Mouse (Mus musculus) olfactory bulb, adult 2 months (tissue): ENCODE measurements at regions not wholly inside any gene's neighbourhood (a gene's known extent, or its start where the extent isn't known, plus 50 kb on each side); places are given as distances from the start of the nearest gene placed in this dataset.

Source experiments
- H3K27ac ChIP-seq: fragments of 200-500 bp; 2 replicates; pipeline ENCODE4 v1.5.1; 2012; ENCODE audit warnings: low read depth, low read length; ENCODE audit not compliant: insufficient read depth
- H3K4me1 ChIP-seq: fragments of 200-500 bp; 2 replicates; pipeline ENCODE4 v1.6.1; 2012; ENCODE audit warnings: low read length; ENCODE audit not compliant: control insufficient read depth, insufficient read depth
- H3K4me3 ChIP-seq: fragments of 200-500 bp; 2 replicates; pipeline ENCODE4 v1.5.1; 2012; ENCODE audit warnings: mild to moderate bottlenecking, low read depth, low read length, moderate library complexity; ENCODE audit not compliant: insufficient read depth
- CTCF ChIP-seq: fragments of 200-500 bp; IDR thresholded peaks from 2 replicates; pipeline ENCODE4 v1.5.1; 2012; ENCODE audit warnings: low read depth, mild to moderate bottlenecking, low read length, moderate library complexity; ENCODE audit not compliant: insufficient read depth
- POLR2A ChIP-seq: fragments of 200-500 bp; IDR thresholded peaks from 2 replicates; pipeline ENCODE4 v1.6.1; 2012; ENCODE audit warnings: mild to moderate bottlenecking, low read depth, low read length, moderate library complexity; ENCODE audit not compliant: insufficient read depth
- WGBS: fragments of 180-500 bp; shearing (Covaris S2); methylation state at CpG from one replicate; pipeline ENCODE4 v1.1.7; 2018; 5-methylcytosine and 5-hydroxymethylcytosine counted together

GRCm38 (mm10) chr5:52057261-52057660, 133.1 kb downstream of the Dhx15 start:
- Histone ChIP-seq H3K4me3 (no peak overlapping the region), H3K4me1 (no peaks in the 10 kb centered on the region), H3K27ac (no peak overlapping the region)
- 93% methylated on average over 1 of the region's 1 CpGs for WGBS
- TF ChIP-seq CTCF = no peak
- TF ChIP-seq POLR2A = no peak

- no peak for TF ChIP-seq POLR2A
- no peak for TF ChIP-seq CTCF
- 68% methylated on average over 4 of the region's 4 CpGs for WGBS
- H3K4me3 ChIP-seq = no peak overlapping the region
- H3K4me1 ChIP-seq = peaks cover 2% of the 10 kb centered on the region; the same call in 1 of the 2 replicates
- no peak overlapping the region for H3K27ac ChIP-seq
Measured at GRCm38 (mm10) chr5:52052072-52052465, 138.2 kb downstream of the Dhx15 start.

- 31% methylated on average over 10 of the region's 10 CpGs for WGBS
- H3K27ac ChIP-seq = no peak overlapping the region
Measured at GRCm38 (mm10) chr5:52051383-52052071, 138.8 kb downstream of the Dhx15 start.

GRCm38 (mm10) chr5:52048790-52049189, 141.5 kb downstream of the Dhx15 start:
- Histone ChIP-seq H3K4me1 (peaks cover 2% of the 10 kb centered on the region; the same call in 1 of the 2 replicates), H3K4me3 (no peak overlapping the region), H3K27ac (no peak overlapping the region)
- WGBS = 86% methylated on average over 1 of the region's 1 CpGs
- TF ChIP-seq POLR2A = no peak
- no peak for TF ChIP-seq CTCF

More at GRCm38 (mm10) chr5:52051383-52052071, 138.8 kb downstream of the Dhx15 start:
- no peak overlapping the region for H3K4me3 ChIP-seq
- peaks cover 2% of the 10 kb centered on the region; the same call in 1 of the 2 replicates for H3K4me1 ChIP-seq
- TF ChIP-seq POLR2A (no peak), CTCF (no peak)

- no peak for TF ChIP-seq CTCF
- no peak for TF ChIP-seq POLR2A
- H3K27ac ChIP-seq = no peak overlapping the region
- no peak overlapping the region for H3K4me3 ChIP-seq
- WGBS = 51% methylated on average over 3 of the region's 3 CpGs
- H3K4me1 ChIP-seq = peaks cover under 1% of the 10 kb centered on the region; the same call in 1 of the 2 replicates
Measured at GRCm38 (mm10) chr5:52046704-52047103, 143.6 kb downstream of the Dhx15 start.

- Histone ChIP-seq H3K4me3 (no peak overlapping the region), H3K27ac (no peak overlapping the region), H3K4me1 (peaks cover 6% of the 10 kb centered on the region)
- WGBS = 85% methylated on average over 3 of the region's 3 CpGs
- TF ChIP-seq CTCF (no peak), POLR2A (no peak)
Measured at GRCm38 (mm10) chr5:52044101-52044500, 146.2 kb downstream of the Dhx15 start.

- WGBS = 91% methylated on average over 3 of the region's 3 CpGs
- H3K27ac ChIP-seq = no peak overlapping the region
- peaks cover 9% of the 10 kb centered on the region for H3K4me1 ChIP-seq
Measured at GRCm38 (mm10) chr5:52041447-52041846, 148.9 kb downstream of the Dhx15 start.

GRCm38 (mm10) chr5:52040427-52041312, 149.6 kb downstream of the Dhx15 start:
- WGBS = 53% methylated on average over 24 of the region's 24 CpGs
- Histone ChIP-seq H3K4me1 (peaks cover 9% of the 10 kb centered on the region), H3K27ac (peak overlapping the region; percentile 68; the same call in 1 of the 2 replicates), H3K4me3 (no peak overlapping the region)
- no peak for TF ChIP-seq CTCF
- TF ChIP-seq POLR2A = no peak

More at GRCm38 (mm10) chr5:52041447-52041846, 148.9 kb downstream of the Dhx15 start:
- H3K4me3 ChIP-seq = no peak overlapping the region
- TF ChIP-seq CTCF (no peak), POLR2A (no peak)

- TF ChIP-seq POLR2A (no peak), CTCF (no peak)
- H3K4me3 ChIP-seq = no peak overlapping the region
- H3K4me1 ChIP-seq = peaks cover 4% of the 10 kb centered on the region
- 37% methylated on average over 6 of the region's 6 CpGs for WGBS
- H3K27ac ChIP-seq = no peak overlapping the region
Measured at GRCm38 (mm10) chr5:52035339-52035738, 155.0 kb downstream of the Dhx15 start.
